Mouse (Mus musculus) hindbrain, embryonic 15.5 days (tissue): ENCODE results near the gene Lix1l. TPM values are rescaled to one million over a fixed set of nuclear protein-coding genes. Genes with fewer than 3 reads are reported as not detected.

Experiments
- ATAC-seq: fragments of 200-750 bp; cut with Nextera tagmentation; 2 replicates; pipeline ENCODE4 v1.8.0; 2017; ENCODE audit warnings: low read depth, moderate number of reproducible peaks, moderate TSS enrichment; ENCODE audit not compliant: low FRiP score
- H3K27ac ChIP-seq: fragments of 300-500 bp; sonication (generic); replicated peaks from 2 replicates; pipeline ENCODE4 v1.5.1; 2015; ENCODE audit warnings: mild to moderate bottlenecking, inconsistent platforms
- H3K27me3 ChIP-seq: fragments of 300-500 bp; sonication (generic); 2 replicates; pipeline ENCODE4 v1.6.1; 2015; ENCODE audit warnings: control low read depth, inconsistent platforms
- H3K36me3 ChIP-seq: fragments of 300-500 bp; sonication (generic); 2 replicates; pipeline ENCODE4 v1.6.1; 2015; ENCODE audit warnings: control low read depth, inconsistent platforms
- H3K4me1 ChIP-seq: fragments of 300-500 bp; sonication (generic); replicated peaks from 2 replicates; pipeline ENCODE4 v1.6.1; 2015; ENCODE audit warnings: control low read depth, inconsistent platforms
- H3K4me2 ChIP-seq: fragments of 300-500 bp; sonication (generic); 2 replicates; pipeline ENCODE4 v1.6.1; 2015; ENCODE audit warnings: moderate library complexity, mild to moderate bottlenecking, inconsistent platforms
- H3K4me3 ChIP-seq: fragments of 300-500 bp; sonication (generic); 2 replicates; pipeline ENCODE4 v1.5.1; 2015; ENCODE audit warnings: mild to moderate bottlenecking, inconsistent platforms
- H3K9ac ChIP-seq: fragments of 300-500 bp; sonication (generic); 2 replicates; pipeline ENCODE4 v1.6.1; 2015; ENCODE audit warnings: inconsistent platforms
- H3K9me3 ChIP-seq: fragments of 300-500 bp; sonication (generic); 2 replicates; pipeline ENCODE4 v1.6.1; 2016; ENCODE audit warnings: control low read depth, inconsistent platforms
- WGBS: fragments of 180-500 bp; shearing (Covaris S2); methylation state at CpG from one replicate; pipeline ENCODE4 v1.1.7; 2015; 5-methylcytosine and 5-hydroxymethylcytosine counted together
- polyA plus RNA-seq: library from polyadenylated mRNA; unstranded; fragments of >200 nt; fragmentation: Nextera tagmentation; extraction: Ambion mirVana; gene quantifications from 2 replicates; pipeline ENCODE4 v1.2.1, GENCODE M21; 2015

Gene Lix1l
- polyA plus RNA-seq, 1 experiment from 2014 or later: 6.1 TPM

- Histone ChIP-seq H3K27ac (no peak overlapping the region), H3K4me2 (peak overlapping the region; percentile 90), H3K9ac (peak overlapping the region; percentile 41), H3K9me3 (no peaks in the 10 kb centered on the region), H3K4me1 (peaks cover 60% of the 10 kb centered on the region), H3K36me3 (peaks cover 12% of the 10 kb centered on the region; the same call in 1 of the 2 replicates), H3K27me3 (no peaks in the 10 kb centered on the region), H3K4me3 (peak overlapping the region; percentile 53)
- no peak for ATAC-seq
- 81% methylated on average over 12 of the region's 12 CpGs for WGBS
Measured at GRCm38 (mm10) chr3:96559398-96559910, 41.5 kb upstream of the Lix1l start.

GRCm38 (mm10) chr3:96559911-96560850 lies 40.8 kb upstream of the Lix1l start:
- H3K9me3 ChIP-seq: no peaks in the 10 kb centered on the region
- no peak for ATAC-seq
- H3K4me2 ChIP-seq: peak overlapping the region; percentile 90
- H3K27ac ChIP-seq: no peak overlapping the region
- H3K27me3 ChIP-seq: no peaks in the 10 kb centered on the region
- H3K4me3 ChIP-seq: peak overlapping the region; percentile 53
- WGBS: 86% methylated on average over 23 of the region's 23 CpGs
- H3K36me3 ChIP-seq: peaks cover 12% of the 10 kb centered on the region; the same call in 1 of the 2 replicates
- peaks cover 57% of the 10 kb centered on the region for H3K4me1 ChIP-seq
- H3K9ac ChIP-seq: 0 out of 2 replicates have a peak overlapping the region, but pooled peaks have one; percentile 41

- ATAC-seq: no peak
- no peak overlapping the region for H3K27ac ChIP-seq
- H3K4me3 ChIP-seq: peak overlapping the region; percentile 53; the same call in 1 of the 2 replicates
- peaks cover 12% of the 10 kb centered on the region; the same call in 1 of the 2 replicates for H3K36me3 ChIP-seq
- peaks cover 48% of the 10 kb centered on the region for H3K4me1 ChIP-seq
- peak overlapping the region; percentile 90 for H3K4me2 ChIP-seq
- no peaks in the 10 kb centered on the region for H3K27me3 ChIP-seq
- H3K9me3 ChIP-seq: no peaks in the 10 kb centered on the region
- no peak overlapping the region for H3K9ac ChIP-seq
- WGBS: 87% methylated on average over 9 of the region's 9 CpGs
Measured at GRCm38 (mm10) chr3:96560881-96561668, 39.9 kb upstream of the Lix1l start.

- Histone ChIP-seq H3K4me2 (0 out of 2 replicates have a peak overlapping the region, but pooled peaks have one; percentile 14), H3K9me3 (no peaks in the 10 kb centered on the region), H3K36me3 (peaks cover 12% of the 10 kb centered on the region; the same call in 1 of the 2 replicates), H3K4me3 (no peak overlapping the region), H3K27me3 (no peaks in the 10 kb centered on the region), H3K27ac (peak overlapping the region; percentile 38; the same call in 1 of the 2 replicates), H3K9ac (no peak overlapping the region), H3K4me1 (peaks cover 39% of the 10 kb centered on the region)
- WGBS: 51% methylated on average over 10 of the region's 10 CpGs
- no peak for ATAC-seq
Measured at GRCm38 (mm10) chr3:96561946-96562681, 38.8 kb upstream of the Lix1l start.

GRCm38 (mm10) chr3:96563267-96563666 lies 37.7 kb upstream of the Lix1l start:
- H3K36me3 ChIP-seq: peaks cover 12% of the 10 kb centered on the region; the same call in 1 of the 2 replicates
- peaks cover 35% of the 10 kb centered on the region for H3K4me1 ChIP-seq
- no peak overlapping the region for H3K9ac ChIP-seq
- ATAC-seq: no peak
- no peak overlapping the region for H3K27ac ChIP-seq
- H3K4me3 ChIP-seq: no peak overlapping the region
- H3K9me3 ChIP-seq: no peaks in the 10 kb centered on the region
- no peak overlapping the region for H3K4me2 ChIP-seq
- 94% methylated on average over 8 of the region's 8 CpGs for WGBS
- no peaks in the 10 kb centered on the region for H3K27me3 ChIP-seq

GRCm38 (mm10) chr3:96563911-96564632 lies 36.9 kb upstream of the Lix1l start:
- Histone ChIP-seq H3K4me3 (no peak overlapping the region), H3K27ac (peak overlapping the region; percentile 2; the same call in 1 of the 2 replicates), H3K27me3 (no peaks in the 10 kb centered on the region), H3K36me3 (peaks cover 12% of the 10 kb centered on the region; the same call in 1 of the 2 replicates), H3K9ac (no peak overlapping the region), H3K4me1 (peaks cover 29% of the 10 kb centered on the region), H3K4me2 (no peak overlapping the region), H3K9me3 (no peaks in the 10 kb centered on the region)
- 71% methylated on average over 10 of the region's 10 CpGs for WGBS
- peak; percentile 42; the same call in 1 of the 2 replicates for ATAC-seq

GRCm38 (mm10) chr3:96564633-96565032 lies 36.3 kb upstream of the Lix1l start:
- WGBS: 65% methylated on average over 7 of the region's 7 CpGs
- Histone ChIP-seq H3K27me3 (no peaks in the 10 kb centered on the region), H3K36me3 (peaks cover 12% of the 10 kb centered on the region; the same call in 1 of the 2 replicates), H3K4me2 (no peak overlapping the region), H3K9ac (no peak overlapping the region), H3K4me1 (peaks cover 23% of the 10 kb centered on the region), H3K9me3 (no peaks in the 10 kb centered on the region), H3K27ac (peak overlapping the region; percentile 2; the same call in 1 of the 2 replicates), H3K4me3 (no peak overlapping the region)
- ATAC-seq: no peak

GRCm38 (mm10) chr3:96565105-96565504 lies 35.8 kb upstream of the Lix1l start:
- Histone ChIP-seq H3K4me1 (peaks cover 18% of the 10 kb centered on the region), H3K36me3 (peaks cover 11% of the 10 kb centered on the region; the same call in 1 of the 2 replicates), H3K4me2 (no peak overlapping the region), H3K4me3 (no peak overlapping the region), H3K27me3 (no peaks in the 10 kb centered on the region), H3K9ac (no peak overlapping the region), H3K9me3 (no peaks in the 10 kb centered on the region), H3K27ac (no peak overlapping the region)
- WGBS: 92% methylated on average over 2 of the region's 3 CpGs
- ATAC-seq: no peak

GRCm38 (mm10) chr3:96566661-96567450 lies 34.1 kb upstream of the Lix1l start:
- Histone ChIP-seq H3K9me3 (no peaks in the 10 kb centered on the region), H3K27ac (no peak overlapping the region), H3K4me2 (no peak overlapping the region), H3K4me3 (no peak overlapping the region), H3K9ac (no peak overlapping the region), H3K36me3 (no peaks in the 10 kb centered on the region), H3K4me1 (0 out of 2 replicates have a peak, but pooled peaks cover 3% of the 10 kb centered on the region), H3K27me3 (no peaks in the 10 kb centered on the region)
- no peak for ATAC-seq
- WGBS: 89% methylated on average over 8 of the region's 8 CpGs

- Histone ChIP-seq H3K36me3 (no peaks in the 10 kb centered on the region), H3K4me2 (no peak overlapping the region), H3K27me3 (no peaks in the 10 kb centered on the region), H3K4me1 (no peaks in the 10 kb centered on the region), H3K27ac (no peak overlapping the region), H3K9ac (no peak overlapping the region), H3K9me3 (no peaks in the 10 kb centered on the region), H3K4me3 (no peak overlapping the region)
- WGBS: 70% methylated on average over 8 of the region's 8 CpGs
- ATAC-seq: no peak
Measured at GRCm38 (mm10) chr3:96568605-96569004, 32.3 kb upstream of the Lix1l start.
